Mouse (Mus musculus) cerebellum, postnatal 25 days (tissue): ENCODE measurements around the gene Zfp36l1.

Experiments
- DNase-seq, 2 experiments: peaks; one replicate each; pipeline ENCODE4 v3.0.0; 2021; ENCODE audit warnings: mixed read lengths in 2 of 2

Gene Zfp36l1

DNA sequence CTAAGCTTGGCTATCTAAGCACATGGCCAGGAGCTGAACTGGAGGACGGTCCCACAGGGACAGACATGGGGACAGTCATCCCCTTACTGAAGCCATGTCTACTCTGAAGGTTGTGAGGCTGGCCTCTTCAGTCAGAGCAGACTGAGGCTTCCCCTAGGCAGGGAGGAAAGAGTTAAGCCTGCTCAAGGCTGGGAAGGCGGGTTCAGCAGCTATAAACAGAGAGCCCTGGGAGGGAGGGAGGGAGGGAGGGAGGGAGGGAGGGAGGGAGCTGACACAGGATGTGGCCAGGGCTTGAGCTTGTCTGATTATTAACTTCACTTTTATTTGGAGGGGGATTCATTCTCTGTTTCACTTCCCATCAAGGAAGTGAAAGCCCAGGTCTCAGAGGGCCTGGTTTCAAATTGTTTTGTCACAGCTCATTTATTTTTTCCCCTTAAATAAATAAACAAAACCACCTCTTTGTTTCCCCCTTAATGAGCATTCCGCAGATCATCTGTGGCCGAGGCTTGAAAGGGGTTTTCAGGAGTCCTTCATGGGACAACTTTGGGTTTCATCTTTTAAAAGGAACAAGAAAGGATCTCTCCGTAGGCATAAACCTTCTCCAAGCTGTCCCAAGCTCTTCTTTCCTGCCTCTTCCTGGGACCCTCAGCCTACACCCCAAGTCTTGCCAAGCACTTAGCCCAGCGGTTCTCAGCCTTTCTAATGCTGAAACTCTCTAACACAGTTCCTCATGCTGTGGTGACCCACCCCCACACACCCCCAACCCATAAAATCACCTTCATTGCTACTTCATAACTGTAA lies 17.9 kb upstream of the Zfp36l1 start:
- no peak for DNase-seq

- DNase-seq = peak in 1 of 2 experiments; percentile 43
Measured at GRCm38 (mm10) chr12:80129531-80129930, 16.7 kb upstream of the Zfp36l1 start.

- no peak for DNase-seq
Measured at GRCm38 (mm10) chr12:80127191-80127762, 14.5 kb upstream of the Zfp36l1 start.

DNA sequence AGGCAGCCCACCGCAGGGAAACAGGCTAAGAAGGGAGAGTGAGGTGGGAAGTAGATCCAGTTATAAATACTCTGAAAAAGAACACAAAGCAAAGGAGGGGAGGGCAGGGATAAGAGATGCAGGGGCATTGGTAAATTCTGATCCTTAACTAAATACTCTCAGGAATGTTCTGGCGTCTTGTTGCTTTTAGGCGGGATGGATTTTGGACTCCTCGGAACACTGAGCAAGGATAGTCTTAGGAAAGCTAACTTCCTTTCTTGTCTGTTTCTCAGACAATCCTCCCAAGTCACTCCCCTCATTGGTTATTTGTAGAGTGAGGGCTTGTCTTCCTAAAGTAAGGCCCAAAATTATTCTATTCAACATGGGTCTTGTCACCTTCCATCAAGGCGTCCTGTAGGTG lies 12.5 kb upstream of the Zfp36l1 start:
- no peak for DNase-seq

GRCm38 (mm10) chr12:80124756-80125155 lies 11.9 kb upstream of the Zfp36l1 start:
- DNase-seq = no peak

DNA sequence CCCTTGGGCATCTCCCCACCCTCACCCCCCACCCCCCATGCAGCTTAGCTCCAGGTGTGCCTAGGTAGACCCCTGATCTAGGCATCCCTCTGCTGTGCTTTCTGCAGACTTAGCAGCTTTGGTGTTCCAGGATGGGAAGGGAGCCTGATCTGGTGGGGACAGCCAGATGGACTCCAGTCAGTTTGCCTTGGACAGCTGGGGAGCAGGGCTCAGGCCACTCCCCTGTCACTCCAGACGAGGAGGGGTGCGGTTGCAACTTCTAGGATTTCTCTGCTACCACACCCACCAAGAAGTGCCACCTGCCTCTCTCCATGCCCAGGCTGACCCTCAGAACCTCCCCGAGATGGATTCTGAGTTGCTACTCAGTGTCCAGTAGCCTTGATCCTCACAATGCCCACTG lies 11.4 kb upstream of the Zfp36l1 start:
- DNase-seq = no peak

- peak in 1 of 2 experiments; percentile 7 for DNase-seq
Measured at GRCm38 (mm10) chr12:80123227-80123803, 10.5 kb upstream of the Zfp36l1 start.

DNA sequence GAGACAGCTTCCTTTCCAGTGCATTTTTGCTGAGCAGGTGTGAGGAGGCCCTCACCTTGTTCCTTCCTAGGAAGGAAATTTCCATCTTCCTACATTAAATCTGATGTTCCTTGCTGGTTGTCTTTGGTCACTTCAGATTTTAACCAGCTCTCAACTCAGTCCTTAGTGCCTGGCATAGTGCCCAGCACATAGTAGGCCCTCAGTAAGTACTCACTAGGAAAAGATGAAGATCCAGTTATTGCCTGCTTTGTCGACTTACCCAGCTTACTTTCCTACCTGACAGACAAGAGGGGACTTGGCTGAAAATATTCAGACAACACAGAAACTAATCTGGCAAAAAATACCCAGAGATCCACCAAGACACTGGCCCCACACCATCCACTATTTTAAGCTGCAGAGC lies 8.6 kb upstream of the Zfp36l1 start:
- DNase-seq = no peak

DNA sequence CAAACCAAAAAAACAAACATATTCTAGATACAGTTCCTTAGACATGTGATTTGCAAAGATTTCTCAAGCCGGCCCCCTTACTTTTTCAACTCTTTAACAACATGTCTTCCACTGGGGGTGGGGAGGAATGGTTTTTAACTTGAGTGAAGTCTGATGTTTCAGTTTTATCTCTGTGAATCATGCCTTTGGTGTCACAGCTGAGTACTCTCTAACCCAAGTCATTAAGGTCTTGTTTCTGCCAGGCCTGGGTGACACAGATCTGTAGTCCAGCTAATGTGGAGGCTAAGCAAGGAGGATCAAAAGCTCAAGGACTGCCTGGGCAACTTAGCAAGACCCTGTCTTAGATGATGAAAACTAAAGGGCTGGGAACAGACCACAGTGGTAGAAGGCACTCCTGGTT lies 5.8 kb upstream of the Zfp36l1 start:
- DNase-seq = no peak

- DNase-seq = no peak
Measured at GRCm38 (mm10) chr12:80116206-80117112, 3.6 kb upstream of the Zfp36l1 start.

DNA sequence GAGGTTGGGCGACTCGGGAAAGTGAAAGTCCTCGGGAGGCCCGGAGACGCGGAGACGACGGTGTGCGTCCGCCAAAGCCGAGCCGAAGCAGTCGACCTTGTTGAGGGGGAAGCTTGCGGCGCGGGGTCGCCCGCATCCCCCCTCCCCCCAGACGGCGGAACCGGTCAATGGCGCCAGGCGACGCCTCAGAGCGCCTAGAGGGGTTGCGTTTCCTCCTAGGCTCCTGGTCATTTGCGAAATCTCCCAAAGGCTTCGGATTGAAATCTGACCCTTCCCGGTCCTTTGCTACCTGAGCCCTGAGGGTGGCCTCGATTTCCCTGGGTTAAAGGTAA lies 3.0 kb upstream of the Zfp36l1 start:
- no peak for DNase-seq

DNA sequence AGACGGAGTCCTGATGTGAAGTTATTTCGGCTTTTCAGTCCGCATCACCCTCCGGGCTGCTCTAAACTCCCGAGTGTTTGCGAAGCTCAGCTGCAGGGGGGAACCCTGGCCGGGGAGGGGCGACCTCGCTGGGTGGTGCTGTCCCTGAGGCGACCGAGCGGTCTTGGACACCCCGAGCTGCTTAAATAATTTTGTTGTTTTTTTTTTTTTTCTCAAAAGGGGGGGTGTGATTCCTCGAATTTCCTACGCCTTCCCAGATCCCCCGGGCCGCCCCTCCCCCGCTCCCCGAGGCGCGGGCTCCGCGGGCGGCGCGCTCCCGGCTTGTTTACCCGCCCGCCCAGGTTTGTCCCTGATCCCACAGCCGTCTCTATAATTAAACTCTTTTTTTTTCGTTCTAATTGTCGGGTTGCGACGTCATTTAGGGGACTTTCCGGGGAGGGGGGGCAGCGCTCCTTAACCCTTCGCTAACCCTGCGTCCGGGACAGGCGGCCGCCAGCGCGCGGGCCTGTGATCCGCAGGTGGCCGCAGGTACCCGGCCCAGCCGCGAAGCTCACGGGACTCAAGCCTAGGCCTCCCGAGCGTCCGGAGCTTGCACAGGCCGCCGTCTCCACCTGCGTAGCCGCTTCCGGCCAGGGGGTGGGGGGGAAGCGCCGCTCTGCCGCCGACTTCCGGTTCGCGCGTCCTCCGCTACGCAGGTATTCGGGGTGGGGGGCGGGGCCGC lies 2.5 kb upstream of the Zfp36l1 start:
- DNase-seq = peak; percentile 94

DNA sequence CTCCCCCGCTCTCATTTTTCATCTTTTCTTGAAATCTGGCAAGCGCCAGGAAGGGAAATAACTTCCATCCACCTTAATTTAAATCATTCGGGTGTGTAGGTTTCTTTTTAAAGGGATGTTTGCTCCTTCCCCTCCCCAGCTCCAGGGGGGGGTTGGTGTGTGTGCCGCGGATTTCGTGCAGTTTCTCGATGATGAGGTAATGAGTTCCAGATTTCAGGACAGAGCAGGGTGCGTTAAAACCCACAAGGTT lies 2.0 kb upstream of the Zfp36l1 start:
- DNase-seq = no peak

- peak; percentile 69 to 72 for DNase-seq
Measured at GRCm38 (mm10) chr12:80114031-80114891, 1.4 kb upstream of the Zfp36l1 start.

DNA sequence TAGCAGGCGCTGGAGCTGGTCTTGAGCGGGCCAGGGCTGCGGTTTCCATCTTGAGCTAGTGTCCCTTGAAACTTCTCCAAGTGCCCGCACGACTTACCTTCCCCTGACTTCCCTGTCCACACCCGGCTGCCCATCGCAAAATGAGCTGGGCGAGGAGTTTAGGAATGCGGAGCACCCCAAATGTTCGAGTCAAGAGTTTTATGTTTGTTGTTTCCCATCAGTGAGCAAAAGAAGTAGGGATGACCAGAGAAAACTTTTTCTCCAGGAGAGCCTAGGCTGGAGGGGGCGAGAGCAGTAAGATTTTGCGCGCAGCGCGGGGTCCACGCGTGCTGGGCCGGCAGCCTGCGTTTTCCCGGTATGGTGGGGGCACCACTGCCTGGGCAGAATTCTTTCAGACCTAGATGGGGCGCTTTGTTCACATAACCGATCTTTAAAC lies 791 bp upstream of the Zfp36l1 start:
- DNase-seq = peak in 1 of 2 experiments; percentile 39

DNA sequence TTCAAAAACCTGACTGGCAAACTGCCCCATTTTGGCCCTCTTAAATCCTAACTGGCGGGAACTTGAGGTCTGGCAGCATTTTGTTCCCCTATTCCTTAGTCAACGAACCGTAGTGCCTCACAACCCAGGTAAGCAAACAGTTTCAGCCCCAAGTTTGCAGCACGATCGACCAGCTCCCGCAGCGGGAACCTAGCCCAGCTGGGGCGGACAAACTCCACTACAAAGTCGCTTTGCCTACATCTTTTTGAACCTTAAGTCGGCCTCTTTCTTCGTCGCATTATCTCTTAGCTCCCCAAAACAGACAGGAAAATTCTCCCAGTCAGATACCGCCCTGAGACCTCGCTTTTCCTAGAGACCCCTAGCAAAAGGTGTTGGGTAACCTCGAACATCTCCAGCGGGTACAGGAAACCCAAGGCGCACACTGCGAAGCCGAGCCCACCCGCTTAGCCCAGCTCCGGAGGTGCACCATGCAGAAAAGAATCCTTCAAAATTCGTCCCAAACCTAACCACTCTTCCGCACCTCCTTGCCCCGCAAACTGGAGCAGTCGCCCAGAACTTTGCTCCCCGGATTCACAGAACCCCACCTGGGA lies 647 bp downstream of the Zfp36l1 start:
- DNase-seq = no peak

DNA sequence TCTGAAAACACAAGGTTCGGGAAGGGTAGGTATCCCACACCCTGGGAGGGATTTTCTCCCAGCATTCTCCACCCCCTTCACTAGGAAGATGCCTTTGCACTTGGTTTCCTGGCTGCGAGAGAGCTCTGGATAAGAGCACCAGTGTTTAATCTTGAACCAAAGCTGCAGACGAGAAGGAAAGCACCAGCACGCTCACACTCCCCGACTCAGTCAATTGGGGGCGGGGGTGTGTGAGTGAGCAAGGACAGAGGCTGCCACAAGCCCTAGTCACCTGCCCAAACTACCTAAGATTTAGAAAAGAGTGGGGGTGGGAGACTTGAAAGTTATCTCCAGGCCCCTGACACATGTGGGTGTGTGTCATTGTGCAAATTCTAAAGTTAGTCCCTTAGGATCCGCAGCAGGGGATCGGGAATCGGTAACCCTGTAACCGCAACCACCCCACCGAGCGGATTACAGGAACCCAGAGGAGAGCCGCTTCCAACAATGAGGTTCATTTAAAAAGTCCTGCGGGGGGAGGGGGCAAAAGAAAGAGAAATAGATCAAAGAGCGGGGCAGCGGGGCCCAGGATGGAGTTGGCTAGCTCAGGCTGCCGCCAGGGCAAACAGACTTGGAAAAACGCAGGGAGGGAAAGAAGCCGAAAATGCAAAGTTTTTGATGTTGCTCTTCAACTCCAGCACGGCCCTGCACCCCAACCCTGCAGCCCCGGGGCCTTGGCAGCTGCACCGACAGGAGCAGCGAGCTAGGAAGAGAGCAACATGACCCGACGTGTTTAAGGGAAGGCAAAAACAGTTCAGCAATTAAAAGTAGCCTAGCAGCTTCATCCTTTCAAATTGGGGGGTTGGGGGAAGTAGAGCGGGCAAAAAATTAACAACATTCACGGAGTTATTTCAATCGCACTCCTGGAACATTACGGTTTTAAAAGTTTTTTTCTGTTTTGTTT lies 1.4 kb downstream of the Zfp36l1 start:
- DNase-seq = no peak

DNA sequence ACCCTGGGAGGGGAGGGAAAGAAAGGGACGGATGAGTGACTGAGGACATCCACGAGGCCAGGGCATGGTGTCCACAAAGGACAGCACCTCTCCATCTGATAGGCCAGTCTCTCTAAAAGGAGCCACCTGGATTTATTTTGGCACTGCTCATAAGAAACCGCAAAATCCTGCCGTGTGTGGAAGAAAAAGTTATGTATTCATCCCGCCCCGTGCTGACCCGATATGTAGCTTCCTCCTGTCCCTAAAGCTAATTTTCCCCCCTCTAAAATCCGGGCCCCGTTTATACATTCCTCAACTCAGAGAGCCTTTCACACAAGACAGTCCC lies 2.3 kb downstream of the Zfp36l1 start:
- no peak for DNase-seq

- DNase-seq = peak; percentile 34 to 53
Measured at GRCm38 (mm10) chr12:80109753-80110545, 2.9 kb downstream of the Zfp36l1 start.
